Mouse (Mus musculus) liver, adult 2 months (tissue): ENCODE measurements at regions not wholly inside any gene's neighbourhood (a gene's known extent, or its start where the extent isn't known, plus 50 kb on each side); places are given as distances from the start of the nearest gene placed in this dataset.

Source experiments
- CTCF ChIP-seq: fragments of 200-500 bp; IDR thresholded peaks from 2 replicates; pipeline ENCODE4 v1.5.1; 2011; ENCODE audit warnings: low read depth, low read length, control low read depth
- POLR2A ChIP-seq: fragments of 200-500 bp; IDR thresholded peaks from 2 replicates; pipeline ENCODE4 v1.6.1; 2011; ENCODE audit warnings: low read length, control low read depth; ENCODE audit not compliant: insufficient read depth; ENCODE audit errors: extremely low read depth

DNA sequence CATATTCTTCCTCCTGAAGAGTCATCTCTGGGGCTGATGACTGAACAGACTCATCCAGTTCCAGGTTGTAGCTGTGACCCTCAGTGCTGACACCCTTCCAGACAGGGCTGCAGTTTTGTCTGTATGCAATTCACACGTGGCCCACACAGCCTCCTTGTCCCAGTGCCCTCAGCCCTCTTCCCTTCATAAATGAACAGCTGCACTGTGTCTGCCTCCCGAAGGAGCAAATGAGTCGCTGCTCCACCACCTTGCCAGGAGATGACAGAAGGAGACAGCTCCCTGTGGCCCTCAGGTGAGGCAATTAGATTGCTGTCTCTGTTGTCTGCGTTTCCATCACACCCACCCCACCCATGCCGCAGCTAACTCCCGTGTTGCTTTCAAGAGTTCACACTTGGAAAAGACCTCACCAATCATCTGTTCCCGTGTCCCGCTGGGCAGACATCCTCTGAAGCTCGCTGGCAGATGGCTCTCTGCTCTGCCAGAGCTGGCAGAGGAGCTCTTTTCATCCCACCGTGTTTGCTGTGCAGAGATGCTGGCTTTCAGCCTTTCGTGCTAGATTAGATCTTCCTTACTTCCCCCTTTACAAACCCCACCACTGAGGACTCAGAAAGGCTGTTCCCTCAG is 135.5 kb upstream of the Slc35f3 start:
- TF ChIP-seq POLR2A (no peak), CTCF (no peak)
